Mouse (Mus musculus) myocyte (in vitro differentiated cells): ENCODE measurements at regions not wholly inside any gene's neighbourhood (a gene's known extent, or its start where the extent isn't known, plus 50 kb on each side); places are given as distances from the start of the nearest gene placed in this dataset.

ENCODE experiments used
- H3K27me3 ChIP-seq: one replicate; pipeline ENCODE4 v1.6.1; 2011; ENCODE audit not compliant: control insufficient read depth, insufficient read depth, insufficient read length
- H3K36me3 ChIP-seq: one replicate; pipeline ENCODE4 v1.6.1; 2011; ENCODE audit not compliant: control insufficient read depth, insufficient read depth
- H3K4me2 ChIP-seq: one replicate; pipeline ENCODE4 v1.6.1; 2011; ENCODE audit warnings: low read depth, control low read depth
- H3K4me3 ChIP-seq: one replicate; pipeline ENCODE4 v1.5.1; 2011; ENCODE audit warnings: mild to moderate bottlenecking, control low read depth, moderate library complexity
- H3K79me2 ChIP-seq: one replicate; pipeline ENCODE4 v1.6.1; 2011; ENCODE audit not compliant: control insufficient read depth, insufficient read depth
- H3ac ChIP-seq: one replicate; pipeline ENCODE4 v1.6.1; 2011; ENCODE audit not compliant: control insufficient read depth, insufficient read length
- E2F4 ChIP-seq: IDR thresholded peaks from one replicate; pipeline ENCODE4 v1.6.1; 2011; ENCODE audit warnings: mild to moderate bottlenecking, control low read depth, moderate library complexity; ENCODE audit not compliant: insufficient read depth
- MYOD1 ChIP-seq, 3 experiments: IDR thresholded peaks; one replicate each; pipeline ENCODE4 v1.6.1; 2011; ENCODE audit warnings: control low read depth in 2 of 3, low read depth in 2 of 3, mild to moderate bottlenecking in 2 of 3, moderate library complexity in 1 of 3; ENCODE audit not compliant: insufficient read length in 2 of 3, control insufficient read depth in 1 of 3
- MYOG ChIP-seq, 3 experiments: IDR thresholded peaks; one replicate each; pipeline ENCODE4 v1.6.1; 2011; ENCODE audit warnings: control low read depth in 2 of 3, low read depth in 2 of 3, mild to moderate bottlenecking in 2 of 3; ENCODE audit not compliant: insufficient read length in 2 of 3, control insufficient read depth in 1 of 3, insufficient read depth in 1 of 3
- REST ChIP-seq: IDR thresholded peaks from one replicate; pipeline ENCODE4 v1.6.1; 2011; ENCODE audit warnings: mild to moderate bottlenecking, control low read depth, moderate library complexity; ENCODE audit not compliant: insufficient read depth, insufficient read length
- SRF ChIP-seq: IDR thresholded peaks from one replicate; pipeline ENCODE4 v1.6.1; 2011; ENCODE audit warnings: low read depth; ENCODE audit not compliant: control insufficient read depth, insufficient read length
- TCF12 ChIP-seq: IDR thresholded peaks from one replicate; pipeline ENCODE4 v1.6.1; 2011; ENCODE audit warnings: mild to moderate bottlenecking, control low read depth; ENCODE audit not compliant: poor library complexity, insufficient read depth, severe bottlenecking
- TCF3 ChIP-seq: IDR thresholded peaks from one replicate; pipeline ENCODE4 v1.6.1; 2011; ENCODE audit warnings: low read depth, control low read depth; ENCODE audit not compliant: insufficient read length

DNA sequence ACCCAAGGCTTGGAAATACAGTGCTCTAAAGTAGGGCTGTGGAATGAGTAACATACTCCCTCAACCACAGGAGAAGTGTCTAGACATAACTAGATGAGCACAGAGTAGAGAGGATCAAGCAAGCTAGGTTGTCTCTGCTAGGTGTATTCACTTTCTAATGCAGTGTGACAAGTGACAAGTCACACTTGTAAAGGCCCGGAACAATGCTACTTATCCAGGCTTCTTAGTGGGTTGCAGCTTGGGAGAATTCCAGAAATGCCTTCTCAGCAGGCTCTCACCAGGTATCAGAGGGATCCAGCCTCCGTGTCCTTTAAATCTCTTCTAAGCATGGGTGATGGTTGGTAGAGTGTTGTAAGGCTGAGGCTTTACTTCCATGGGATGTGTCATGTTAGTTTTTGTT lies 52.1 kb upstream of the Nmur2 start:
- Histone ChIP-seq H3K27me3 (no peaks in the 10 kb centered on the region), H3K79me2 (no peaks in the 10 kb centered on the region), H3K4me2 (no peak overlapping the region), H3K4me3 (no peak overlapping the region), H3K36me3 (no peaks in the 10 kb centered on the region), H3ac (no peak overlapping the region)
- TF ChIP-seq TCF12 (no peak), E2F4 (no peak), TCF3 (no peak), MYOG (IDR thresholded peaks at IDR 0.05; ENCODE audit: control insufficient read depth in 1 of 3, insufficient read depth in 1 of 3, insufficient read length in 2 of 3, low read depth in 2 of 3) (no peak), MYOD1 (IDR thresholded peaks at IDR 0.05; ENCODE audit: control insufficient read depth in 1 of 3, insufficient read length in 2 of 3, low read depth in 2 of 3) (no peak), REST (no peak), SRF (no peak)
